Comparison of ENCODE assay signal across 25 mouse cellular contexts in genomic region chr7:140946311-140946710, GRCm38 (mm10). TPM values are rescaled to one million over a fixed set of nuclear protein-coding genes. Genes with fewer than 3 reads are reported as not detected.
DNase-seq lines count a peak whose midpoint lies in the region; ATAC-seq and TF ChIP-seq lines count a peak whose summit lies in the region.
"Had no signal": no experiment of that assay in that cellular context is flagged by ENCODE, and none has a peak within 500 bp of the region (broad histone marks: within the 10 kb centered on the region; RNA-seq: fewer than 3 reads in every experiment).

No protein-coding gene starts in this region.

- H3K27me3 ChIP-seq in heart, embryonic 12.5 days (replicated peaks): no peaks in the 10 kb centered on the region
- no peaks in the 10 kb centered on the region for H3K27me3 ChIP-seq in lung, postnatal 0 days (replicated peaks; ENCODE audit: insufficient read depth, low read length)
- no peaks in the 10 kb centered on the region for H3K27me3 ChIP-seq in heart, postnatal 0 days (ENCODE audit: control insufficient read depth, insufficient read depth, low read length)
- no peaks in the 10 kb centered on the region for H3K27me3 ChIP-seq in small intestine, adult 2 months (ENCODE audit: control insufficient read depth, insufficient read depth, low read length)
- H3K27me3 ChIP-seq: forebrain, embryonic 13.5 days; hindbrain, embryonic 13.5 days; midbrain, embryonic 13.5 days had no signal

- no peak overlapping the region for H3K4me2 ChIP-seq in heart, embryonic 12.5 days
- H3K4me2 ChIP-seq in lung, postnatal 0 days (replicated peaks; ENCODE audit: low read depth, low read length): no peak overlapping the region
- no peak overlapping the region for H3K4me2 ChIP-seq in heart, postnatal 0 days (ENCODE audit: low read depth, low read length)
- H3K4me2 ChIP-seq: forebrain, embryonic 13.5 days; hindbrain, embryonic 13.5 days; lung, embryonic 14.5 days; midbrain, embryonic 13.5 days had no signal

- no peak for ATAC-seq in heart, embryonic 12.5 days (ENCODE audit: insufficient number of reproducible peaks, low FRiP score)
- no peak for ATAC-seq in lung, postnatal 0 days
- ATAC-seq in heart, postnatal 0 days (ENCODE audit: insufficient read depth, low read depth): no peak
- ATAC-seq: forebrain, embryonic 13.5 days; midbrain, embryonic 13.5 days had no signal

- DNase-seq in heart, postnatal 14 days: no peak
- no peak for DNase-seq in lung, postnatal 0 days (ENCODE audit: low spot score)
- no peak for DNase-seq in lung, adult 18-20 months
- no peak for DNase-seq in heart, postnatal 0 days (ENCODE audit: low spot score)
- DNase-seq in layer of hippocampus, postnatal 25 days (ENCODE audit: extremely low spot score in 1 of 2, low spot score in 1 of 2): no peak
- DNase-seq: adrenal gland, adult 2 months; cerebellum, adult 11 months; cerebellum, postnatal 14 days; embryo, embryonic 11 days; lung, embryonic 14.5 days; retina, postnatal 1 day; right cerebral cortex, postnatal 4 days had no signal

- peak overlapping the region; percentile 43 for H3K27ac ChIP-seq in heart, embryonic 12.5 days (ENCODE audit: poor library complexity, severe bottlenecking)
- H3K27ac ChIP-seq in lung, postnatal 0 days (ENCODE audit: low read length): peak overlapping the region; percentile 49
- peak overlapping the region; percentile 68 for H3K27ac ChIP-seq in heart, postnatal 0 days (ENCODE audit: low read depth)
- peak overlapping the region; percentile 24 for H3K27ac ChIP-seq in small intestine, adult 2 months (ENCODE audit: insufficient read depth, low read depth, low read length)
- H3K27ac ChIP-seq: forebrain, embryonic 13.5 days; hindbrain, embryonic 13.5 days; macrophage; midbrain, embryonic 13.5 days had no signal

- H3K4me1 ChIP-seq in heart, embryonic 12.5 days (replicated peaks): peaks cover 47% of the 10 kb centered on the region
- H3K4me1 ChIP-seq in lung, postnatal 0 days (ENCODE audit: insufficient read depth, low read depth, low read length): peaks cover 23% of the 10 kb centered on the region; the same call in 1 of the 2 replicates
- peaks cover 39% of the 10 kb centered on the region for H3K4me1 ChIP-seq in heart, postnatal 0 days (ENCODE audit: control insufficient read depth, insufficient read depth)
- peaks cover 11% of the 10 kb centered on the region for H3K4me1 ChIP-seq in small intestine, adult 2 months (ENCODE audit: control insufficient read depth, insufficient read depth, insufficient read length, low read length)

- peaks cover 35% of the 10 kb centered on the region for H3K36me3 ChIP-seq in heart, embryonic 12.5 days
- peaks cover 26% of the 10 kb centered on the region; the same call in 1 of the 2 replicates for H3K36me3 ChIP-seq in lung, postnatal 0 days (ENCODE audit: insufficient read depth, low read length)
- peaks cover 28% of the 10 kb centered on the region; the same call in 1 of the 2 replicates for H3K36me3 ChIP-seq in heart, postnatal 0 days (replicated peaks; ENCODE audit: control insufficient read depth, insufficient read depth, low read length)
- H3K36me3 ChIP-seq in small intestine, adult 2 months (ENCODE audit: control insufficient read depth, insufficient read depth, low read length): peaks cover 17% of the 10 kb centered on the region
- H3K36me3 ChIP-seq: hindbrain, embryonic 13.5 days had no signal

- no peak for TF ChIP-seq POLR2A in small intestine, adult 2 months (IDR thresholded peaks at IDR 0.05; ENCODE audit: low read depth, low read length)

- TF ChIP-seq EP300 in lung, postnatal 0 days (IDR thresholded peaks at IDR 0.05): no peak
- TF ChIP-seq EP300 in heart, postnatal 0 days (IDR thresholded peaks at IDR 0.05; ENCODE audit: low read depth): no peak

- H3K9ac ChIP-seq in heart, embryonic 12.5 days: no peak overlapping the region
- H3K9ac ChIP-seq in lung, postnatal 0 days (replicated peaks; ENCODE audit: low read depth): no peak overlapping the region
- H3K9ac ChIP-seq in heart, postnatal 0 days (replicated peaks; ENCODE audit: low read depth, low read length): no peak overlapping the region
- H3K9ac ChIP-seq: forebrain, embryonic 13.5 days; hindbrain, embryonic 13.5 days; lung, embryonic 14.5 days; midbrain, embryonic 13.5 days had no signal

- intact Hi-C loops in heart, postnatal 14 days (cut with DNase I): no loop called here

- no peak overlapping the region for H3K4me3 ChIP-seq in heart, embryonic 12.5 days
- no peak overlapping the region for H3K4me3 ChIP-seq in lung, postnatal 0 days (ENCODE audit: low read depth, low read length)
- H3K4me3 ChIP-seq in heart, postnatal 0 days (ENCODE audit: low read depth, low read length): no peak overlapping the region
- H3K4me3 ChIP-seq in small intestine, adult 2 months (ENCODE audit: low read depth, low read length): no peak overlapping the region
- H3K4me3 ChIP-seq: forebrain, embryonic 13.5 days; hindbrain, embryonic 13.5 days; midbrain, embryonic 13.5 days; myocyte had no signal

- H3K9me3 ChIP-seq in heart, embryonic 12.5 days (replicated peaks): no peaks in the 10 kb centered on the region
- H3K9me3 ChIP-seq in lung, postnatal 0 days (ENCODE audit: low read length): no peaks in the 10 kb centered on the region
- H3K9me3 ChIP-seq in heart, postnatal 0 days (replicated peaks; ENCODE audit: control insufficient read depth, low read length): no peaks in the 10 kb centered on the region
- H3K9me3 ChIP-seq: forebrain, embryonic 13.5 days; G1E; hindbrain, embryonic 13.5 days; midbrain, embryonic 13.5 days had no signal

- WGBS in heart, embryonic 12.5 days: 85% methylated on average over 10 of the region's 10 CpGs
- WGBS in lung, postnatal 0 days: 86% methylated on average over 10 of the region's 10 CpGs
- 87% methylated on average over 10 of the region's 10 CpGs for WGBS in heart, postnatal 0 days
- WGBS in small intestine, adult 2 months: 92% methylated on average over 10 of the region's 10 CpGs

- no peak for TF ChIP-seq CTCF in lung, postnatal 0 days (IDR thresholded peaks at IDR 0.05)
- TF ChIP-seq CTCF in heart, postnatal 0 days (IDR thresholded peaks at IDR 0.05; ENCODE audit: low read depth): no peak
- no peak for TF ChIP-seq CTCF in small intestine, adult 2 months (IDR thresholded peaks at IDR 0.05; ENCODE audit: extremely low read depth, insufficient read length, insufficient replicate concordance, low read depth, low read length)

RNA-seq across cellular contexts. Expression of gene Ifitm5, which starts 3.8 kb away (rescaled TPM):
- 1.8 and 2.0 TPM in 2 replicates for polyA plus RNA-seq in heart, embryonic 12.5 days (2016; fragmentation: Nextera tagmentation; extraction: Ambion mirVana)
- under 1 TPM; 0.38 to 0.80 TPM for total RNA-seq in heart, postnatal 14 days (2021)
- 1.6 and 1.8 TPM in 2 replicates for polyA plus RNA-seq in lung, postnatal 0 days (2015; fragmentation: Nextera tagmentation; extraction: Ambion mirVana)
- 3.4 TPM in 1 of 2 replicates, not detected in the other for total RNA-seq in heart, postnatal 0 days (2014; rRNA removed; ENCODE audit: low replicate concordance)
- polyA plus RNA-seq in heart, postnatal 0 days (2015; fragmentation: Nextera tagmentation; extraction: Ambion mirVana): 0.56 and 0.87 TPM in 2 replicates
- 0.56 and 0.87 TPM in 2 replicates for polyA plus RNA-seq in small intestine, adult 2 months (2012; rRNA removed)
- not detected for total RNA-seq in layer of hippocampus, postnatal 25 days (2021)

RNA-seq across cellular contexts. Expression of gene Pgghg, which starts 5.1 kb away (rescaled TPM):
- polyA plus RNA-seq in heart, embryonic 12.5 days (2016; fragmentation: Nextera tagmentation; extraction: Ambion mirVana): 13.7 and 13.9 TPM in 2 replicates
- total RNA-seq in heart, postnatal 14 days (2021): 1 to 10 TPM; 7.4 to 7.7 TPM
- polyA plus RNA-seq in lung, postnatal 0 days (2015; fragmentation: Nextera tagmentation; extraction: Ambion mirVana): 12.7 and 14.4 TPM in 2 replicates
- total RNA-seq in heart, postnatal 0 days (2014; rRNA removed; ENCODE audit: low replicate concordance): 13.8 and 16.3 TPM in 2 replicates
- polyA plus RNA-seq in heart, postnatal 0 days (2015; fragmentation: Nextera tagmentation; extraction: Ambion mirVana): 5.8 and 5.9 TPM in 2 replicates
- polyA plus RNA-seq in small intestine, adult 2 months (2012; rRNA removed): 10.8 and 15.1 TPM in 2 replicates
- total RNA-seq in layer of hippocampus, postnatal 25 days (2021): 1 to 10 TPM; 4.0 to 7.1 TPM

RNA-seq across cellular contexts. Expression of gene Gm45717, which starts 9.4 kb away (rescaled TPM):
- polyA plus RNA-seq in heart, embryonic 12.5 days (2016; fragmentation: Nextera tagmentation; extraction: Ambion mirVana): not detected in 2 replicates
- not detected for total RNA-seq in heart, postnatal 14 days (2021)
- 0.31 TPM in 1 of 2 replicates, not detected in the other for polyA plus RNA-seq in lung, postnatal 0 days (2015; fragmentation: Nextera tagmentation; extraction: Ambion mirVana)
- not detected in 2 replicates for total RNA-seq in heart, postnatal 0 days (2014; rRNA removed; ENCODE audit: low replicate concordance)
- polyA plus RNA-seq in heart, postnatal 0 days (2015; fragmentation: Nextera tagmentation; extraction: Ambion mirVana): 0.36 TPM in 1 of 2 replicates, not detected in the other
- polyA plus RNA-seq in small intestine, adult 2 months (2012; rRNA removed): 1.1 TPM in 1 of 2 replicates, not detected in the other
- total RNA-seq in layer of hippocampus, postnatal 25 days (2021): not detected
- total RNA-seq: adrenal gland, adult 2 months; G1E; gastrocnemius, postnatal 4 days; left cerebral cortex, adult 8-10 months; neutrophil, adult 5-6 weeks had no signal
- polyA plus RNA-seq: adrenal gland, adult 2 months; forebrain, embryonic 13.5 days; G1E; hindbrain, embryonic 13.5 days; limb, embryonic 11.5 days; lung, embryonic 14.5 days; macrophage; midbrain, embryonic 13.5 days; thymus, postnatal 0 days had no signal

RNA-seq across cellular contexts. Expression of gene Ifitm2, which starts 9.5 kb away (rescaled TPM):
- polyA plus RNA-seq in heart, embryonic 12.5 days (2016; fragmentation: Nextera tagmentation; extraction: Ambion mirVana): 442 and 446 TPM in 2 replicates
- total RNA-seq in heart, postnatal 14 days (2021): 100 to 1,000 TPM; 130 TPM
- 1,373 and 1,710 TPM in 2 replicates for polyA plus RNA-seq in lung, postnatal 0 days (2015; fragmentation: Nextera tagmentation; extraction: Ambion mirVana)
- total RNA-seq in heart, postnatal 0 days (2014; rRNA removed; ENCODE audit: low replicate concordance): 172 and 232 TPM in 2 replicates
- 516 and 534 TPM in 2 replicates for polyA plus RNA-seq in heart, postnatal 0 days (2015; fragmentation: Nextera tagmentation; extraction: Ambion mirVana)
- polyA plus RNA-seq in small intestine, adult 2 months (2012; rRNA removed): 263 and 363 TPM in 2 replicates
- 10 to 100 TPM in 1 of 2 experiments, 1 to 10 TPM in 1; 9.7 to 13.4 TPM for total RNA-seq in layer of hippocampus, postnatal 25 days (2021)

RNA-seq across cellular contexts. Expression of gene Ifitm1, which starts 20.7 kb away (rescaled TPM):
- polyA plus RNA-seq in heart, embryonic 12.5 days (2016; fragmentation: Nextera tagmentation; extraction: Ambion mirVana): 3.0 and 3.1 TPM in 2 replicates
- total RNA-seq in heart, postnatal 14 days (2021): 1 to 10 TPM; 3.1 to 4.2 TPM
- 402 and 510 TPM in 2 replicates for polyA plus RNA-seq in lung, postnatal 0 days (2015; fragmentation: Nextera tagmentation; extraction: Ambion mirVana)
- total RNA-seq in heart, postnatal 0 days (2014; rRNA removed; ENCODE audit: low replicate concordance): 1.4 and 23.1 TPM in 2 replicates
- polyA plus RNA-seq in heart, postnatal 0 days (2015; fragmentation: Nextera tagmentation; extraction: Ambion mirVana): 4.1 and 6.6 TPM in 2 replicates
- polyA plus RNA-seq in small intestine, adult 2 months (2012; rRNA removed): 107 and 120 TPM in 2 replicates
- total RNA-seq in layer of hippocampus, postnatal 25 days (2021): 1 to 10 TPM; 1.3 to 1.5 TPM
- polyA plus RNA-seq: G1E had no signal
